Mouse (Mus musculus) embryonic facial prominence, embryonic 10.5 days (tissue): ENCODE data around the gene Man1b1. TPM values are rescaled to one million over a fixed set of nuclear protein-coding genes. Genes with fewer than 3 reads are reported as not detected.

Experiments
- DNase-seq: peaks from one replicate; pipeline ENCODE4 v3.0.0-alpha.2; 2017; ENCODE audit warnings: low spot score
- H3K27ac ChIP-seq: fragments of 300-500 bp; sonication (generic); replicated peaks from 2 replicates; pipeline ENCODE4 v1.5.1; 2016; ENCODE audit warnings: mild to moderate bottlenecking
- H3K27me3 ChIP-seq: fragments of 300-500 bp; sonication (generic); replicated peaks from 2 replicates; pipeline ENCODE4 v1.6.1; 2016; ENCODE audit warnings: low read depth, mild to moderate bottlenecking; ENCODE audit not compliant: poor library complexity, severe bottlenecking
- H3K36me3 ChIP-seq: fragments of 300-500 bp; sonication (generic); replicated peaks from 2 replicates; pipeline ENCODE4 v1.6.1; 2016; ENCODE audit warnings: mild to moderate bottlenecking, moderate library complexity
- H3K4me1 ChIP-seq: fragments of 300-500 bp; sonication (generic); 2 replicates; pipeline ENCODE4 v1.6.1; 2016
- H3K4me3 ChIP-seq: fragments of 300-500 bp; sonication (generic); 2 replicates; pipeline ENCODE4 v1.5.1; 2016; ENCODE audit warnings: mild to moderate bottlenecking, moderate library complexity
- H3K9me3 ChIP-seq: fragments of 300-500 bp; sonication (generic); 2 replicates; pipeline ENCODE4 v1.6.1; 2016; ENCODE audit warnings: mild to moderate bottlenecking
- WGBS: fragments of 180-500 bp; shearing (Covaris S2); methylation state at CpG from one replicate; pipeline ENCODE4 v1.1.7; 2016; 5-methylcytosine and 5-hydroxymethylcytosine counted together
- polyA plus RNA-seq: library from polyadenylated mRNA; unstranded; fragments of >200 nt; fragmentation: Nextera tagmentation; extraction: Ambion mirVana; gene quantifications from 2 replicates; pipeline ENCODE4 v1.2.1, GENCODE M21; 2016

Man1b1 gene
- polyA plus RNA-seq, 1 experiment from 2014 or later: 51.9 TPM

DNA sequence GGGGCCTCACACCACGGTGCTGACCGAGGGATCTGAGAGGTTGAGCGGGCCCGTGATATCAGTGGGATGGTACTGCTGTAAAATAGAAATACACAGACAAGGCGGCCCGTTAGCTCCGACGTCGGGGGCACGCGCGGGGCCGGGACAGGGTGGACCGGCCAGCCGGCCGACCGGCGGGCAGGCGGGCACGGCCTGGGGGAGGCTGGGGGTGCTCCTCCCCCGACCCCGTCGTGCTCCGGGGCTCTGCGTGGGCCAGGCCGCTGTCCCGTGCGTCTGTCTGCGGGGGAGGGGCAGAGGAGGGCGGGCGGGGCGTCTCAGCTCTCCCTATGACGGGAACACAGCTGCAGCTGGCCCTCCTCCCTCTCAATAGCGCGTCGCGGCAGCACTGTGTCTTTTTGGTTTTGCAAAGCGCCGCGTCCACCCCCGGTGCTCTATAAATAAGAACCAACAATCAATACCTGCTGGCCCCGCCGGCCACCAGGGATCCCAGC is 40.0 kb upstream of the Man1b1 start:
- DNase-seq: peak; percentile 28
- WGBS: 6% methylated on average over 43 of the region's 43 CpGs

DNA sequence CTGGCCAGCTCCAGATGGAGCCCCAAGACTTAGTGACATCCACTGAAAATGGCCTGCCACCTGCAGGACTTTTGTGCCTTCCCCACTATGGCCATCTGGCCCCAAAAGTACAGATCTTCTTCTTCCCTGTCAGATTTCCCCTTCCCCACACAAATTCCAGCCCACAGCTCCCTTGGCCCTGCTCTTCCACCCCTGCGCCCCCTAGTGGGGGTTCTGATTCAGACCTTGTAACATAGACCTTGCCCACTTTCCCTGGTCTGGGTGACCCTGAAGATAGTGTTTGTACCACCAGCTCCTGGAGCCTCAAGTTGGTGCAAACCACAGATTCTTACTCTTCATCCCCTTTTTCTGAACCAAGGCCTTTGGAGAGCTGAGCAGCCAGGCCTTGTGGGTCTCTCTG is 39.3 kb upstream of the Man1b1 start:
- H3K27me3 ChIP-seq: peaks cover 99% of the 10 kb centered on the region
- 0% methylated on average over 1 of the region's 1 CpGs for WGBS
- peak; percentile 87 for DNase-seq
- no peaks in the 10 kb centered on the region for H3K36me3 ChIP-seq
- H3K9me3 ChIP-seq: no peaks in the 10 kb centered on the region
- H3K27ac ChIP-seq: no peak overlapping the region
- H3K4me1 ChIP-seq: peaks cover 35% of the 10 kb centered on the region
- H3K4me3 ChIP-seq: peak overlapping the region; percentile 47; the same call in 1 of the 2 replicates

More for the DNA sequence above, 40.0 kb upstream of the Man1b1 start:
- peak overlapping the region; percentile 47 for H3K4me3 ChIP-seq
- no peaks in the 10 kb centered on the region for H3K36me3 ChIP-seq
- H3K27me3 ChIP-seq: peaks cover 100% of the 10 kb centered on the region
- peaks cover 35% of the 10 kb centered on the region for H3K4me1 ChIP-seq
- no peak overlapping the region for H3K27ac ChIP-seq
- H3K9me3 ChIP-seq: no peaks in the 10 kb centered on the region

DNA sequence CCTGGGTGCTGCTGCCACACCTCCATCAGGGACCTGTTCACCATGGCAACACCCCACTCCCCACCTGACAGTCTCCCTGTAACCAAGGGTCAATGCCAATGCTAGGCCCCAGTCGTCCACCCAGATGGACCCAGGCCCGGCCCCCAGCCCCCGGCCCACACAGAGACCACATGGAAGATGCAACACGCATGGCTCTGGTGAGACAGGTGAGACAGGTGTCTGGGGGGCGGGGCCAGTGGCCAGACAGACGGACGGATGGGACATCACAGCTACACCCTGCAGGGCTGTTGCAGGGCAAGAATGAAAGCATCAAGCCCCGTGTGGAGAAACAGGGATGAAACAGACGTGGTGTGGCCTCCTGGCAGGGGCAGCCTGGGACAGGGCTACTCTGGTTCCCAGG is 38.4 kb upstream of the Man1b1 start:
- WGBS: 77% methylated on average over 9 of the region's 9 CpGs
- Histone ChIP-seq H3K9me3 (no peaks in the 10 kb centered on the region), H3K27ac (no peak overlapping the region), H3K4me3 (no peak overlapping the region), H3K36me3 (no peaks in the 10 kb centered on the region), H3K27me3 (peaks cover 91% of the 10 kb centered on the region), H3K4me1 (peaks cover 35% of the 10 kb centered on the region)
- DNase-seq: no peak

DNA sequence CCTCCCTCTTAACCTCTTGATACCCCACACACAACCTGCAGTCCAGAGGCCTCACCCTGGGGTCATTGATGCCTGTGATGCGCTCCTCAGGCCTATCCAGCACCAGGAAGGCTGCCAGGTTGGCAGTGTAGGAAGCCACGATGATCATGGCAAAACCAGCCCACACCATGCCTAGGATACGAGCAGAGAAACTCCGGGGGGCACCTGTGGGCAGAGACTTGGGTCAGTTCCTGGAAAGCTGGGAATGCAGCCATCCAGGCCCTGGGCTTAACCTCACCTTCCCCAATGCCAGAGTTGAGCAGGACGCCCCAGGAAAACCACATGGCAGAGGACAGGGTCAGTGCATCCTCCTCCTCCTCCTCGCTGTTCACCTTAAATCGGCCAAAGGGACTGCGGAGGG is 35.0 kb upstream of the Man1b1 start:
- WGBS: 79% methylated on average over 8 of the region's 8 CpGs
- Histone ChIP-seq H3K4me3 (no peak overlapping the region), H3K9me3 (no peaks in the 10 kb centered on the region), H3K27me3 (peaks cover 62% of the 10 kb centered on the region), H3K36me3 (no peaks in the 10 kb centered on the region), H3K4me1 (peaks cover 11% of the 10 kb centered on the region), H3K27ac (no peak overlapping the region)
- DNase-seq: no peak

DNA sequence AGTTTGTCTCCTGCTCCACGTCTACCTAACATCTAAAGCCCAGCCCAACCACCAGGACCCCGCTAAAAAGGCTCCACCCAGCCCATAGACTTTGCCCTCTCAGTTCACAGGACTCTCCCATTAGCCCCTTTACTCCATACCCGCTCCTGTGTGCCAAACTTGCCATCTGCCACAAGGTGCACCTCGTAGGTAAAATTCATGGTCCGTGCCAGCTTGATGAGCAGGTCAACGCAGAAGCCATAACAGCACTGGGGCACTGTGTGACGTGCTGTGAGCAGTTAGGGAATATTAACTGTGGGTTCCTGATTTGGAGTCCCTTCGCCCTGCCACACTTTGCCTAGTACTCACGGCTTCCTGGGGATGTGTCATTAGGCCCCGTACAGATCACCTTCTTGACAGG is 34.1 kb upstream of the Man1b1 start:
- no peak for DNase-seq
- H3K27ac ChIP-seq: no peak overlapping the region
- H3K4me1 ChIP-seq: 0 out of 2 replicates have a peak, but pooled peaks cover 4% of the 10 kb centered on the region
- H3K36me3 ChIP-seq: no peaks in the 10 kb centered on the region
- no peaks in the 10 kb centered on the region for H3K9me3 ChIP-seq
- WGBS: 83% methylated on average over 10 of the region's 10 CpGs
- H3K4me3 ChIP-seq: no peak overlapping the region
- peaks cover 56% of the 10 kb centered on the region for H3K27me3 ChIP-seq

DNA sequence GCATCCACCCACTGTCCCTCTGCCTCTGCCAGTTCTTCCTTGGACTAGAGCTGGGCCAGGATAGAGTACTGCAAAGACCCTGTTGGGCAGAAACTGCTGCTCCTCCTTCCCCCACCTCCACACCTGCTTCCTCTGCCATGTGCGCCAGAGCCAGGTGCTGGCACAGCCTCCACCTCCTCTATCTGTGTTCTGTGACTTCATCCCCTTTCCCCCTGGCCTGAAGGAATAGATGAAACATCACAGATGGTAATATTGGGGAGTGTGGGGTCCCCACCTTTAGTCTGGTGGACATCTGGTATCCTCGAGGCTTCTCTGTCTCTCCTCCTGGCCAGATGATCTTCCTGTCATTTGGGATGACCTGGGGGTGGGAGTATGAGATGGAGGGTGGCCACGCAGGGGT is 28.7 kb upstream of the Man1b1 start:
- Histone ChIP-seq H3K4me3 (no peak overlapping the region), H3K27ac (no peak overlapping the region), H3K4me1 (peaks cover 15% of the 10 kb centered on the region), H3K27me3 (peaks cover 61% of the 10 kb centered on the region), H3K36me3 (no peaks in the 10 kb centered on the region), H3K9me3 (no peaks in the 10 kb centered on the region)
- WGBS: 73% methylated on average over 3 of the region's 3 CpGs
- no peak for DNase-seq

DNA sequence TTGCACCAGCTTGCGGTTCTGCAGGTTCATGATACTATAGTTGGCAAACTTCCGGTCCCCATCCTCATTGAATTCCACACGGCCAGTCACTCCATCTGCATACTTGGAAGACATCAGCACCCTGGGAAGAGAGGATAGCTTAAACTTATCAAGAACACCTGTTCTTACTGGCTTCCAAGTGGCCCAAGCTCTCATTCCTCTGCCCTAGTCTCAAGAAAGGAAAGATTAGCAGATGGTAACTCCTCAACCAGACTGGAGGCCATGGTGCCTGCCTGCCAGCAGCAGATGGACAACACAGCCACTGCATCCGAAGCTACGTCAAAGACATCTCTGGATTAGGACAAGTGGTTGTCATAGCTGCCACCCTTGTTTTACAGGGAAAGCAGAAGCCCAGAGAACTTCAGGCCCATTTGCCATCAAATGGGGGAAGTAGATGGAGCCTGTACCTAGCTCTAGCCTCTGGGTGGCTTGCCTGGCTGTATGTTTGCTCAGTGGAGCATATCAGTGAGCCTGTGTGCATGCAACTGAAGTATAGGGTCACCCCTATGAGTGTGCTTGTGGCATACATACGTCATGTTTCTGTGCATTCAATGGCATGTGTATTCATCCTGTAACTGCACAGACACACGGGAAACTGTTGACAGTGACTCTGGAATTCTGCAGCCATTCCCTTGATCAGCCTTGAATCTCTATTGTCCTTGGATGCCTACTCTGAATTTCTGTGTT is 28.0 kb upstream of the Man1b1 start:
- no peak for DNase-seq
- Histone ChIP-seq H3K4me1 (peaks cover 15% of the 10 kb centered on the region), H3K27me3 (peaks cover 67% of the 10 kb centered on the region)

DNA sequence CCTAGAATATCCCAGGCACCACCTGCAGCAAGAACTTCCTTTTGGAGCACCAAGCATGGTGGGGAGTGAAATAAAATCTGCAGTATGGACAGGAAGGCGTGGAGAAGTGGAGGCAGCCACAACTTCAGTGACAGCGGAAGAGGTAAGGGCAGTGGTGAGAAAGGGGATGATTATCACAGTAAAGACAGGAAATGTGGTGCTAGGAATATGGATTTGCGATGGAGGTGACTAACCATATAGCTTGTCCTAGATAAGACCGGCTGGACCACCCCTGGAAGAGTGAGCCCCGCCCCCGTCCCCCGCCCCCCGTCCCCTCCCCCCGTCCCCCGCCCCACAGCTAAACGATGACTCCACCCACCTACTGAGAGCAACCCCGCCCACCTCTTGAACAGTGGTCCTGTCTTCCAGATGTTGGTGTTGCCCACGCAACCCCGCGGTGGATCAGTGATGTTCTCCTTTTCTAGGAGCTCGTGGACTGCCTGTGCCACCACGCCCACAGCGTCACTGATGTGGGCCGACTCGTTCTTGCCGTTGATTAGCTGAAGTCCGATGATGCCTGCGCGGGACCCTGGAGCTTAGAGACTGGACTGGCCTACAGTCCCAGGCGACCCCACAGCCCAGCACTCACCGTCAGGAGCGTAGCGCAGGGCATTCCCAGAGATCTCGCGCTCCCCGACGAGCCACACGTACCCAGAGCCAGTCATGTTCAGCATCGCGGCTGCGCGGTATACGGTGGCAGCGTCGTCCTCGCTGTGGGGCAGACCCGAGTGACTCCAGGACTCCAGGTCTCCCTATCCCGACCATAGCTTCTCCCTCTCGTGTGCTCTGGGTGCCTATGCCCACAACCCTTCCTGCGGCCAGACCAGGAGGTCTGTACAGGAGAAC is 27.2 kb upstream of the Man1b1 start:
- no peaks in the 10 kb centered on the region for H3K36me3 ChIP-seq
- no peaks in the 10 kb centered on the region for H3K9me3 ChIP-seq
- peaks cover 15% of the 10 kb centered on the region for H3K4me1 ChIP-seq
- peaks cover 75% of the 10 kb centered on the region for H3K27me3 ChIP-seq
- H3K4me3 ChIP-seq: peak overlapping the region; percentile 57
- 2% methylated on average over 45 of the region's 45 CpGs for WGBS
- H3K27ac ChIP-seq: no peak overlapping the region; the same call in 1 of the 2 replicates
- peak; percentile 77 for DNase-seq

More for the DNA sequence above, 28.0 kb upstream of the Man1b1 start:
- 74% methylated on average over 7 of the region's 7 CpGs for WGBS
- no peak overlapping the region for H3K27ac ChIP-seq
- no peaks in the 10 kb centered on the region for H3K9me3 ChIP-seq
- H3K36me3 ChIP-seq: no peaks in the 10 kb centered on the region
- H3K4me3 ChIP-seq: peak overlapping the region; percentile 57

DNA sequence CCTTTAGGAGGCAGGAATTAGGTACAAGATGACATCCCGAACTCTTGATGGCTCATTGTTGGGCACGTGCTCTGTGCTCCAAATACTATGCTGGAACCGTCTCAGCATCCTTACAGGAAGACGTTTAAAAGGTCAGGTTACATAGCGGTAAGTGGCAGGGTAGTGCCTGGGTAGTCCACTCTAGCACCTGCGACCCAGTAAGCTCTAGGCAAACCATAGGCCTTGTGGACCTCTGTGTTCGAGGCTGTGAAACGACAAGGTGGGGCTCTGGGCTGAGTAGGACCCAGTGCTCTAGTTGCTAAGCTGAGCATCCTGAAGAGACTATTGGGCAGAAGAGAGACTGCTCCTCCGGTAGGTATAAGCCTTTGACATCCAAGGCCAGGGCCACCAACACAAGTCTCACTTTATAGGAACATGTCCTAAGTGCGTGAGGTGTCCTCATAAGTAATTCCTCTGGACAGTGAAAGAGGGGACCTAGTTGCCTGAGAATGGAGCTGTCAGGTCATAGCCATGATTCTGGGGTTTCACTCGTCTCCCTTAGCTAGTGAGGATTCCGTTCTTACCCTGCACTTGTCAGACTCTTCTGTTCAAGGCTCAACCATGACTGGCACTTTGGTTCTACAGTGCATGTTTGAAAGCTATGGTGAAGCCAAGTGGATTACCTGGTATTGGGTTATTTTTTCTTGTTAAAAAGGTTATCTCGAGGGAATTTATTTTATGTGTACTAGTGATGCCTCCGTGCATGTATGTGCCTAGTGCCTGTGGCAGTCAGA is 26.4 kb upstream of the Man1b1 start:
- Histone ChIP-seq H3K4me1 (peaks cover 15% of the 10 kb centered on the region), H3K27ac (no peak overlapping the region), H3K27me3 (peaks cover 84% of the 10 kb centered on the region), H3K36me3 (no peaks in the 10 kb centered on the region), H3K9me3 (no peaks in the 10 kb centered on the region), H3K4me3 (peak overlapping the region; percentile 57)
- DNase-seq: no peak
- 50% methylated on average over 14 of the region's 14 CpGs for WGBS

DNA sequence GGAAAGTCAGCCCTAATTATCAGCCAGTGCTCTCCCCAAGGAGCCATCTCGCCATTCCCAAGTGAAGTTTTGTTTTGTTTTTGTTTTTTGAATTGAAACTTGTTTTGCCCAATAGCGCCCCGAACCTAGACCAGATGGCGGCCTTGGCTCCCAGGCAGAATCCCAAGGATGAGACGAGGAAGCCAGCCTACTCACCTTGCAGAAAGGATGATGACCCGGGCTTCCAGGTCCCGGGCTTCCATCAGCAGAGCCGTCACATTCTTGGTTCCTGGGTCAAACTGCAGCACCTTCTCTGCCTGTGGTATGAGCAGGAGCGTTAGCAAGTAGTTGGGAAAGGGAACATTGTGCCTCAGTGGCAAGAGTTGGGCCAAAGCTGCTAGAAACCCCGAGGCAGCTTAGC is 22.0 kb upstream of the Man1b1 start:
- WGBS: 56% methylated on average over 10 of the region's 10 CpGs
- Histone ChIP-seq H3K27me3 (peaks cover 99% of the 10 kb centered on the region), H3K36me3 (no peaks in the 10 kb centered on the region), H3K4me3 (no peak overlapping the region), H3K4me1 (peaks cover 12% of the 10 kb centered on the region), H3K9me3 (no peaks in the 10 kb centered on the region), H3K27ac (no peak overlapping the region)
- DNase-seq: no peak

DNA sequence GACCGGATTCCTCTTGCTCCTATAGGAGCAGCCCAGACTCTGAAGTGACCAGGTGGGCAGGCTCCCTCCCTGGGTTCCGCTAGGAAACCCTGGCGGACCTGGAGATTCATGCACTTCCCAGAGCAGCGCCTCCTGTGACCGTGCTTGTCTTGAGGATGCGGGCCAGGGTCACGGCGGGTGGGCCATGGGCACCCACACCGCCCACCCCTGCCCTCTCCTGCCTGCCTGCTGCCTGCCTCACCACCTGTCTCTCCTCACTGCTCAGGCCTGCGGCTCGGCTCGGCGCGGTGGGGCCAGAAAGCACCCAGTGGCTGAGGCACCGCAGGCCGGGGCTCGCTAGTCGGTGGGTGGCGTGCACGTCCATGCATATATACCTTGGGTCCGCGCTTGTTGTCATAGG is 21.2 kb upstream of the Man1b1 start:
- H3K4me1 ChIP-seq: 0 out of 2 replicates have a peak, but pooled peaks cover 8% of the 10 kb centered on the region
- H3K9me3 ChIP-seq: no peaks in the 10 kb centered on the region
- WGBS: 2% methylated on average over 22 of the region's 22 CpGs
- no peak for DNase-seq
- H3K4me3 ChIP-seq: peak overlapping the region; percentile 11; the same call in 1 of the 2 replicates
- H3K36me3 ChIP-seq: no peaks in the 10 kb centered on the region
- H3K27ac ChIP-seq: no peak overlapping the region
- peaks cover 99% of the 10 kb centered on the region for H3K27me3 ChIP-seq

DNA sequence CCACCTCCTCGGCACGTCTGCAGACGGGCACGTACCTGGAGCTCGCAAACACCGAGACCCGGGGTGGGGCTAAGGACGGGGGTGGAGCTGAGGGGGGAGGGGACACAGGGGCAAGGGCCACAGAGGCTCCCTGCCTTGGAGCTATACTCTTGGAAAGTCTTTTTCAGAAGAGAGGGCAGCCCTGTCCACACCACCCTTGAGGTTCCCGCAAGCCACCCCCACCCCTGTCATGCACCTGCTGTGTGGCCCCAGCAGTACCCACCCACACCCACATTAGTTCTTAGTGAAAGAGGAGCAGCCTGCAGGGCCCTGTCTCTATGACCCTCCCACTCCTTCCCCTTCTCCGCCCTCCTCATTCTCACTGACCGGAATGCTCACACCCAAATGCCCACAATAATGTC is 20.6 kb upstream of the Man1b1 start:
- Histone ChIP-seq H3K36me3 (no peaks in the 10 kb centered on the region), H3K4me3 (no peak overlapping the region), H3K27me3 (peaks cover 99% of the 10 kb centered on the region), H3K9me3 (no peaks in the 10 kb centered on the region), H3K4me1 (0 out of 2 replicates have a peak, but pooled peaks cover 8% of the 10 kb centered on the region), H3K27ac (no peak overlapping the region)
- WGBS: 4% methylated on average over 11 of the region's 11 CpGs
- DNase-seq: no peak
